Mouse (Mus musculus) CD4-positive helper T cell, adult 2 months (primary cell): ENCODE measurements around the gene Mto1.
"Not testable (repeated sequence)": the region's sequence is repeated elsewhere in the genome, so short reads cannot be mapped to it uniquely, and the experiment has no call there.

ENCODE experiments used
- DNase-seq: peaks from one replicate; pipeline ENCODE4 v3.0.0-alpha.2; 2012; ENCODE audit warnings: low read depth, missing footprints, low spot score

Mto1 gene

GRCm38 (mm10) chr9:78475873-78476272 is 27.9 kb downstream of the Mto1 start:
- DNase-seq = no peak

DNA sequence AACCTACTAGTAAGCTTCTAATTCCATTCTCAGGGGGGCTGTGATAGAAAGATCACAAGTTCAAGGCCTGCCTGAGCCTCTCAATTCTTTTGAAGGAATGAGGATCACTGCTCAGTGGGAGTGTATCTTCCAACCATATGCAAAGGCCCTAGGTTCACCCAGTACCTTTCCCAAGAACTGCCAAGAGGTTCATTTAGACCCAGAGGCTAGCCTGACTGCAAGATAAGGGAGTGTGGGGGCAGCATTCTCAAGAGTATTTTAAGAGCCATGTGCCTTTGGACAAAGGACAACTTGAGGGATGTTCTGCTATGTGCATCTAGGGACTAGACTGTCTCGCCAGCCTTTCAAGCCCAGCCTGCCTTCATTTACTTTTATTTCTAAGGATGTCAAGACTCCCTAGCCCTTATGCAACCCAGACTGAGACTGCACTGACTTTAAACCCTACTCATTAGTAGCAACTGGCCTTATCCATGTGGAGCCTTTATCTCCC is 28.6 kb downstream of the Mto1 start:
- DNase-seq = no peak

DNA sequence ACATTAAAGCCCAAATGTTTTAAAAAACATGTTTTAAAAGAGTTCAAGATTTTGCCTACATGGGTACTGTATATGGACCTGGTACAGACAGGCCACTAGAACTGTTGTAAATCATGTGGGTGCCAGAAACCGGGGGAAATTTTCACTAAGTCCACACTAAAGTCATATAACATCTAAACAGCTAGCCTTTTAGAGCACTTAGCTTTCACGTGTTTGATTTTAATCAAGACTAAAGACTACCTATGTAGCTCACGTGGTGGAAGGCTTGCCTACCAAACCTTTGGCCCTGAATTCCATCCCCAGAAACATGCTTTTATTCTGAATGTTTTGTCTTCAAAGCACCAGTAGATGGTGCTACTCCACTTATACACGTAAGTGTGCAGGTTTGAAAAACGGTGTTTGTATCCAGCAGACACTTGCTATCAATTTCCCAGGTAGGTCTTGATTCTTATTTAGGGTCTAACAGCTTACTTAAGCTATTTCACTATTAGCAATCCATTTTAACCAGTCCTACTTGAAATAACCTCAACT is 29.1 kb downstream of the Mto1 start:
- peak; percentile 74 for DNase-seq

- peak; percentile 30 for DNase-seq
Observed at GRCm38 (mm10) chr9:78478009-78478605, 30.1 kb downstream of the Mto1 start.

- DNase-seq = not testable (repeated sequence)
Observed at GRCm38 (mm10) chr9:78479308-78479707, 31.3 kb downstream of the Mto1 start.

DNA sequence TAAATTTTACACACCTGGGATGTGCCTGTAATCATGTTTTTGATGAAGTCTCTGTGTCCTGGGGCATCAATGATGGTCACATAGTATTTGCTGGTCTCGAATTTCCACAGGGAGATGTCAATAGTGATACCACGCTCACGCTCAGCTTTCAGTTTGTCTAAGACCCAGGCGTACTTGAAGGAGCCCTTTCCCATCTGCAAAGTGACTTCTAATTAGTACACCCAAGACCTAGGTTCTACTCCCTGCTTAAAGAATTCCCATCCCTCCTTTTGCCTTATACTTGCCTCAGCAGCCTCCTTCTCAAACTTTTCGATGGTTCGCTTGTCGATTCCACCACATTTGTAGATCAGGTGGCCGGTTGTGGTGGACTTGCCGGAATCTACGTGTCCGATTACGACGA is 32.2 kb downstream of the Mto1 start:
- DNase-seq = not testable (repeated sequence)

- peak; percentile 90 for DNase-seq
Observed at GRCm38 (mm10) chr9:78480706-78481358, 32.8 kb downstream of the Mto1 start.

DNA sequence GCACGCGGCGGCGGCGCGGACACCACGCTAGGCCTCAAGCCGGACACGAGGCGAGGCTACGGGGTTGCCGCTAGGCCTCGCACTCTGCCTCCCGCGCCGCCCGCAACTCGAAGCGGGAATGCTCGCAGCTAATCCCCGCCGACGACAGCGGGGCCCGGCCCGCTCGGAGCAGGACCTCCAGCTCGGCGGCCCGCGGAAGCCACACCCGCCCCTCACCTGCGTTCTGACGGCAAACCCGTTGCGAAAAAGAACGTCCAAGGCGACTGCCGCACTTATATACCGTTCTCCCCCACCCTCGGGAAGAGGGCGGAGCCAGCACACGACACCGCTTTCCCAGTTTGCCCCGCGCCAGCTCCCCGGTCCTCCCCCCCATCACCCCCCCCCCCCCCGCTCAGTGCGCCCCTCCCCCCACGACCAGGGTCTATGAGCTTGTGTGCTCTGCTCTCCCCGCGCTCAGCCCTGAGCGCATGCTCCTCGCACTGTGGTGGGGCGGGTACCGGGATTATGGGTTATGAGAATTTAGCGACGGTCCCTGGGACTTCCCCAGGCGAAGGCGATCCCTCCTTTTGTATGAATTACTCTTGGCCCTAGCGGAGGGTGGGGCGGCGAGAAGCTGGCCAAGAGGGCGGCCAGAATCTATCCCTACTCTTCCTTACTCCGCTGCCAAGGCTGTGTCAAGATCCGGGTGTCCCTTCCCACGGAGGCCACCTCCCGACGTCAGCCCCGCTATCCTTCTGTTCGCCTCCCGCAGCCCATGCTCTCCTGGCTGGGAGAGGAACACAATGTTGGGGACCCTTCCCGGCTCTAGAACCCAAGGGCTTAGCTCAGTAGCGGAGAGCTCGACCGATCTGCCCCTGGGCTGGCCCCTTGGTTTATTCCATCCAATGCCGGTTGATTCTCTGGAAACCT is 33.7 kb downstream of the Mto1 start:
- peak; percentile 95 for DNase-seq

DNA sequence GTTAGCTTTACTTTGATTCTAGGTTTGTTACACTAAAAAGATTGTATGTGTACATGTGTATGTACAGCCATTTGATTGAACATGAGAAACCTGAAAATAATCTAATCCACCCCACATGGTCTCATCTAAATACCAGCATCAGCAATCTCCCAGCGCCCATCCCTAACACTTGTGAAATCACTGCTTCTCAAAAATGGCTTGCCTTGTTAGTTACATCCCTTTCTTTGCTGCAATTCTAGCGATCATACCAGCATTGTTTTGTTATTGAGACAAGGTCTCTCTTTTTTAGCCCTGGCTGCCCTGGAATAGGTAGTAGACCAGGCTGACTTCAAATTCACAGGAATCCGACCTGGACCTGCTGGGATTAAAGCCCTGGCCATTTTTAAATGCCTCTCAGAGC is 34.4 kb downstream of the Mto1 start:
- no peak for DNase-seq

GRCm38 (mm10) chr9:78484660-78485059 is 36.7 kb downstream of the Mto1 start:
- no peak for DNase-seq

DNA sequence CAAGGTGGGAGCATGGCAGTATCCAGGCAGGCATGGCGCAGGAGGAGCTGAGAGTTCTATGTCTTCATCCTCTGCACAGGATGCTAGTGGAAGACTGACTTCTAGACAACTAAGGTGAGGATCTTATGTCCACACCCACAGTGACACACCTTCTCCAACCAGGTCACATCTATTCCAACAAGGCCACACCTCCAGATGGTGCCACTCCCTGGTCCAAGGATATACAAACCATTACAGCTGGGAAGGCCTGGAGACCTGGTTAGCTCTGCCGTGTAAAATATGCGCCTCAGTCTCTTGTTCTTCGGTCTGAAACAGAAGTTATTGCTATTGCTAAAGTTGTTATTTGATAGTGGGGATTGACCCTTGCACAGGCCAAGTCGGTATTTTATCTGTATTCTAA is 40.0 kb downstream of the Mto1 start:
- not testable (repeated sequence) for DNase-seq

DNA sequence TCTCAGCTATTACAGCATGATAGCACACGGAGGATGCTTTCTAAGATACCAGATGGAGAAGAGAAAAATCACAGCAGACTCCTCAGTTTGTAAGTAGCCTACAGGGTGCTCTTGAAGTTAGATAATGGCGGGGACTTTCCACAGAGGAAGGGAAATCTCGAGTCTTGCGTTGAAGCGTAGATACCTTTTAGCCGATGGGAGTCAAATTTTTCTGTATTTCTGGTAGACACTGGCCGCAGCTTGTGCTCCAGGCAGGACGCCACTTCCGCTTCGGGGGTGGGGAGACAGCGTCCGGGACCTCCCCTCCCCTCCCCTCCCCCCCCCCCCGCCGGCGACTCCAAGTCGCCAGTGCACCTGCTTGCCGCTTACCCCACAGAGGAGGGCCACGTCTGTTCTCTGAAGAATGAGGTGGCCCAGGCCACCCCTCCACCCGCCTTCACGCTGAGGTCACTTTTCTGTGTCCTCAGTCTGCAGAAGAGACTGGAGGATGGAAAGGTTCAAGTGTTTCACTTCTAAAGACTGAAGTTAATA is 40.9 kb downstream of the Mto1 start, which contains the start of gene Eef1a1:
Gene Eef1a1, minus strand, starts transcription at position 262 of the 531 bp plus-strand sequence.
- peak; percentile 73 for DNase-seq

DNA sequence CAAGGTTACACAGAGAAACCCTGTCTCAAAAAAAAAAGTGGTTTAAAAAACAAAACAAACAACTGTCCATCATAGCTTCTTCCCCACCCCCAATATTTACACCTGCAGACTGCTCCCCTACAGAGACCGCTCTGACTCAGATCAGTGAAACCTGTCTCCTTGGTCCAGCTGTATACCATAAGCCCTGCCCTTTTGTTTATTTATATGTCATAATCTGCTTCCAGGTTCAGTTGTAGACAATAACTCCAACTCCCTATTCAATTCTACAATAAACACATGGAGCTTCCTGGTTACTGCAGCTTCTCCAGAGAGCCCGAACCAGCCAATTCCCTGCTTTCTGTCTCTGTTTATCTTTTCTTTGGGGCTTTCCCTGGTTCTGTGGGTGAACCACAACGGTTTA is 43.2 kb downstream of the Mto1 start:
- no peak for DNase-seq

- DNase-seq = no peak
Observed at GRCm38 (mm10) chr9:78492254-78492653, 44.2 kb downstream of the Mto1 start.

- no peak for DNase-seq
Observed at GRCm38 (mm10) chr9:78493171-78493570, 45.2 kb downstream of the Mto1 start.

- no peak for DNase-seq
Observed at GRCm38 (mm10) chr9:78500386-78500785, 52.4 kb downstream of the Mto1 start.

DNA sequence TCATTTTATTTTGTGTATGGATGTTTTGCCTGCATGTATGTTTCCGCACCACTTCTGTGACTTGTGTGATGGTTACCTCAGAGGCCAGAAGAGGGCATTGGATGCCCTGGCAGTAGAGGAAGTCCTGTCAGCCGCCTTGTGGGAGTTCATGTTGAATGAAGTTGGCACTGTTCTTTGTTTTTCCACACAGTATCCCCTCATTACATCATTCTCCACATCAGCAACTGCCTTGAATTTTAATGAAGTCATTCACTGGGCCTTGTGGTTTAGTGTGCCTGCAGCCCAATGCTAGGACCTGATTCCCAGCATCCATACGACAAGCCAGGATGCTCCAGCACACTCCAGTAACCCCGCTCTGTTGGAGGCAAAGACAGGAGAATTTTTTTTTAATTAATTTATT is 53.3 kb downstream of the Mto1 start:
- DNase-seq = no peak

DNA sequence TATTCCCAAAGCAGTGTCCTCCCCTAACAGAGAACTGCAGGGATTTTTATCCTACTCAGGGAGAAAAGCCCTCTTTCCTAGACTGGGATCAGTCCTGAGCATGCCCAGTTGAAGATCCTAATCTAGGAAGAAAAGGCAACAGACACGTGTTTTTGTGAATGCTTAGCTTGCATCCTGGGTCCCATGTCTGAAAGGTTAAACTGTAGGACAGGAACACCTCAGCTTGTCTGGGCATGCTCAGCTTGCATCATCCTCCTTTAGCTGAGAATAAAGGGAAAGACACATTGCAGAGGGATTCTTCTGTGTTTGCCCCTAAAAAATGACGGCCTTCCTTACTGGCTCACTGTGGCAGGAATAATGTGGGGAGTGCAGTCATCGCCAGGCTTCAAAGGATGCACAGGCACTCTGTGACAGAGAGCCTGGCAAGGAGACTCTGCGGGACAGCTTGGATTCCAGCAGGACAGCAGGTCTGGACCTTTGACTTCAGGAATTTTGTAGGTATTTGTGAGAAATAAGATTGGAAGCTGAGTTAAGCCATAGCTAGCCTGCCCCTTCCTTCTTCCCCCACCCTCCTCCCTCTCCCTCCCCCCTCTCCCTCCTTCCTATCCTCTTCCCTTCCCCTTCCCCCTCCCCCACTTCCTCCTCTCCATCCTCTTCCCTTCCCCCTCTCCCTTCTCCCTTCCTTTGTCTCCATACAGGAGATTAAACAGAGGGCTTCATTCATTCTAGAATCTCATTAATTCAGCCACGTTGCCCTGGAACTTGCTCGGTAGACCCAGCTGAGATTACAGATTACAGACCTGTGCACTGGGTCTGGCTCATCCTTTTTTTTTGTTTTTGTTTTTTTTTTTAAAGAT is 55.4 kb downstream of the Mto1 start:
- no peak for DNase-seq

DNA sequence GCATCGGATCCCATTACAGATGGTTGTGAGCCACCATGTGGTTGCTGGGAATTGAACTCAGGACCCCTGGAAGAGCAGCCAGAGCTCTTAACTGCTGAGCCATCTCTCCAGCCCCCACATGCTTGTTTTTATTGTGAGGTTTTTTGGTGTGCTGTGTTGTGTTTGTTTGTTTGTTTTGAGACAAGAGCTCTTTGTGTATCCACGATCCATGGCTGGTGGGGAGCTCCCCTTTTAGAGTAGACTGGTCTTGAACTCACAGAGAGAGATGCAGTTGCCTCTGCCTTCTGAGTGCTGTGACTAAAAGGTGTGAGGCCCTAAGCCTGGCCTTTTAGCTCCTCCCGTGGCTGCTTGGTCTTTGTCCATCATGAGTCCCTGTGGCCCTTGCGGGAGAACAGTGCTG is 56.1 kb downstream of the Mto1 start:
- DNase-seq = no peak

DNA sequence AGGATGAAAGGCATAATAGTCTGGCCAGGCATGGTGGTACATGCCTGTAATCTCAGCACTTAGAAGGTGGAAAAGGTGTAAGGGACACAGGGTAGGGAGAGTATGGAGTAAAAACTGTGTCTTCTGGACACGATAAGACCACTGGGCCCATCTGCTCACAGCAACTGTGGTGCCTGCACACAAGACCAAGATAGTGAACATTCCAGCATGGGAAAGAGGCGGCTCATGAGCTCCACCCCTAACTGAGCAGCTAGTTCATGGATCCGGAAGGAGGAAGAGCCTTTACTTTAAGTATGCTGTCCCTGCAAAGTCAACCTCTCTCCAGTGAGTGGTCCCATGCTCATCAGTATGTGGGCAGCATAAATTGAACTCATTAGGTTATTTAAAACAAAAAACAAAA is 56.7 kb downstream of the Mto1 start:
- no peak for DNase-seq

- no peak for DNase-seq
Observed at GRCm38 (mm10) chr9:78505223-78505622, 57.2 kb downstream of the Mto1 start.
